Mouse (Mus musculus): ENCODE measurements at regions not wholly inside any gene's neighbourhood (a gene's known extent, or its start where the extent isn't known, plus 50 kb on each side); places are given as distances from the start of the nearest gene placed in this dataset.
"Not testable (repeated sequence)": the region's sequence is repeated elsewhere in the genome, so short reads cannot be mapped to it uniquely, and the experiment has no call there.

GRCm38 (mm10) chr10:6598586-6598985, 159.7 kb upstream of the Oprm1 start:
- CTCF ChIA-PET = not testable (repeated sequence)

- CTCF ChIA-PET = no interaction called here
These were observed 110.7 kb upstream of the Oprm1 start for GRCm38 (mm10) chr10:6647576-6647975.

GRCm38 (mm10) chr10:6685308-6686080, 72.8 kb upstream of the Oprm1 start:
- CTCF ChIA-PET = no interaction called here

GRCm38 (mm10) chr10:6686081-6686474, 72.2 kb upstream of the Oprm1 start:
- CTCF ChIA-PET = no interaction called here
